9 mouse cellular contexts compared by ENCODE assay signal in the genomic region with DNA sequence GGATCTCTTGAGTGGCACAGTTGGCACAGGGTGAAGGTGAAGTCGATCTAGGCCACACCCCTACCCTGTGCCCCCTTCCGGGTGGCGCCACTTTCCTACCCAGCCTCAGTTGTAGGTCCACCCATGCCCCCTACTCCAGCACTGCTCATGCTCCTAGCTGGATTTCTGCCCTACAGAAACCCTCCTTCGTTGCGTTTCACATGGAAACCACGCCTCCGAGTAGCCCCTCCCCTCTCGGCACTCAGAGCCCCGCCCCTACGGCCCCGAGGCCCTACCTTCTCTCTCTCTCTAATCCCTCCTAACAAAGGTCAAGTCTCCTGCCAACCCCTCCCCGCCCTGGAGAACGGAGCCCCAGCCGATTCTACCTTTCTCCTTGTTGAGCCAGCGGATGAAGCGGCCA. TPM values are rescaled to one million over a fixed set of nuclear protein-coding genes. Genes with fewer than 3 reads are reported as not detected.
DNase-seq lines count a peak whose midpoint lies in the region; ATAC-seq lines count a peak whose summit lies in the region.
"Had no signal": no experiment of that assay in that cellular context is flagged by ENCODE, and none has a peak within 500 bp of the region (broad histone marks: within the 10 kb centered on the region; RNA-seq: fewer than 3 reads in every experiment).

No protein-coding gene starts in this region.

- H3K27ac ChIP-seq in neural tube, embryonic 11.5 days (ENCODE audit: low read depth, low read length): no peak overlapping the region
- H3K27ac ChIP-seq in limb, embryonic 10.5 days: peak overlapping the region; percentile 69
- no peak overlapping the region for H3K27ac ChIP-seq in midbrain, embryonic 11.5 days (ENCODE audit: low read depth, low read length)

- H3K9ac ChIP-seq in neural tube, embryonic 11.5 days (ENCODE audit: low read length): peak overlapping the region; percentile 28
- H3K9ac ChIP-seq in midbrain, embryonic 11.5 days (ENCODE audit: low read length): peak overlapping the region; percentile 34; the same call in 1 of the 2 replicates

- no peaks in the 10 kb centered on the region for H3K9me3 ChIP-seq in neural tube, embryonic 11.5 days (ENCODE audit: control insufficient read depth, low read length)
- H3K9me3 ChIP-seq in limb, embryonic 10.5 days (replicated peaks): no peaks in the 10 kb centered on the region
- no peaks in the 10 kb centered on the region for H3K9me3 ChIP-seq in midbrain, embryonic 11.5 days (ENCODE audit: control insufficient read depth, low read length)

- DNase-seq in neural tube, embryonic 11.5 days (ENCODE audit: low spot score): peak; percentile 57
- no peak for DNase-seq in neural tube, embryonic 10.5 days (ENCODE audit: extremely low spot score, low spot score)
- DNase-seq in forelimb bud, embryonic 11.5 days (ENCODE audit: low read depth, low spot score): peak; percentile 37
- peak; percentile 69 for DNase-seq in limb, embryonic 10.5 days (ENCODE audit: low spot score)
- peak; percentile 95 for DNase-seq in midbrain, embryonic 11.5 days (ENCODE audit: low spot score, missing footprints)
- no peak for DNase-seq in left cerebral cortex, adult 18-20 months (ENCODE audit: low spot score in 2 of 2)
- DNase-seq in Muller cell, postnatal 12 days (ENCODE audit: inconsistent ontology term): no peak

- no peaks in the 10 kb centered on the region for H3K4me1 ChIP-seq in neural tube, embryonic 11.5 days (ENCODE audit: control insufficient read depth, insufficient read depth, low read length)
- H3K4me1 ChIP-seq in limb, embryonic 10.5 days: peaks cover 24% of the 10 kb centered on the region
- H3K4me1 ChIP-seq in midbrain, embryonic 11.5 days (ENCODE audit: control insufficient read depth, insufficient read depth, low read length): peaks cover 7% of the 10 kb centered on the region; the same call in 1 of the 2 replicates

- H3K36me3 ChIP-seq in neural tube, embryonic 11.5 days (ENCODE audit: control insufficient read depth, insufficient read depth, low read length): no peaks in the 10 kb centered on the region
- no peaks in the 10 kb centered on the region for H3K36me3 ChIP-seq in limb, embryonic 10.5 days
- no peaks in the 10 kb centered on the region for H3K36me3 ChIP-seq in midbrain, embryonic 11.5 days (ENCODE audit: control insufficient read depth, insufficient read depth, low read length)

- H3K27me3 ChIP-seq in neural tube, embryonic 11.5 days (ENCODE audit: control insufficient read depth, insufficient read depth, low read length): no peaks in the 10 kb centered on the region
- peaks cover 40% of the 10 kb centered on the region for H3K27me3 ChIP-seq in limb, embryonic 10.5 days (ENCODE audit: low read depth, poor library complexity, severe bottlenecking)
- H3K27me3 ChIP-seq in midbrain, embryonic 11.5 days (ENCODE audit: control insufficient read depth, insufficient read depth, low read length): no peaks in the 10 kb centered on the region

- 0 out of 2 replicates have a peak overlapping the region, but pooled peaks have one; percentile 12 for H3K4me3 ChIP-seq in neural tube, embryonic 11.5 days (ENCODE audit: low read depth, low read length)
- peak overlapping the region; percentile 48 for H3K4me3 ChIP-seq in limb, embryonic 10.5 days
- peak overlapping the region; percentile 24 for H3K4me3 ChIP-seq in midbrain, embryonic 11.5 days (ENCODE audit: low read depth, low read length)

- peak overlapping the region; percentile 43 for H3K4me2 ChIP-seq in neural tube, embryonic 11.5 days (ENCODE audit: low read depth)
- peak overlapping the region; percentile 48 for H3K4me2 ChIP-seq in midbrain, embryonic 11.5 days

- 5% methylated on average over 16 of the region's 16 CpGs for WGBS in neural tube, embryonic 11.5 days
- WGBS in limb, embryonic 10.5 days: 3% methylated on average over 16 of the region's 16 CpGs
- 3% methylated on average over 16 of the region's 16 CpGs for WGBS in midbrain, embryonic 11.5 days

- ATAC-seq in neural tube, embryonic 11.5 days (ENCODE audit: insufficient read depth, low FRiP score, low TSS enrichment): no peak
- peak; percentile 73 for ATAC-seq in midbrain, embryonic 11.5 days (ENCODE audit: low FRiP score)
- no peak; the same call in 1 of the 2 replicates for ATAC-seq in erythroid progenitor cell, adult 5-6 weeks (replicated peaks; ENCODE audit: low FRiP score, poor library complexity, severe bottlenecking)

RNA-seq across cellular contexts. Expression of gene Spdef, which starts 12.0 kb away (rescaled TPM):
- polyA plus RNA-seq in neural tube, embryonic 11.5 days (2014; fragmentation: Nextera tagmentation; extraction: Ambion mirVana): not detected in 2 replicates
- 0.26 TPM in 1 of 2 replicates, not detected in the other for polyA plus RNA-seq in limb, embryonic 10.5 days (2016; fragmentation: Nextera tagmentation; extraction: Ambion mirVana)
- polyA plus RNA-seq in midbrain, embryonic 11.5 days (2014; fragmentation: Nextera tagmentation; extraction: Ambion mirVana): 0.25 TPM in 1 of 2 replicates, not detected in the other
- under 1 TPM; 0.23 to 0.49 TPM for total RNA-seq in left cerebral cortex, adult 18-20 months (2021)
- not detected in 2 replicates for total RNA-seq in erythroid progenitor cell, adult 5-6 weeks (2015; ENCODE audit: low replicate concordance)
- not detected in 2 replicates for total RNA-seq in erythroid progenitor cell, adult 5-6 weeks (2017; ENCODE audit: low replicate concordance)
- total RNA-seq: neutrophil, adult 5-6 weeks had no signal

Comparison
In these comparisons a context has a peak if more than half of its experiments do, and no peak if none do; other contexts are left out.
1. DNase-seq: peak in neural tube, embryonic 11.5 days (single experiment), forelimb bud, embryonic 11.5 days (single experiment), limb, embryonic 10.5 days (single experiment) and midbrain, embryonic 11.5 days (single experiment); none in neural tube, embryonic 10.5 days (single experiment), left cerebral cortex, adult 18-20 months (0 of 2) and Muller cell, postnatal 12 days (single experiment).
2. Peak in every context shown above with its lines, with median percentiles within 50 percentile points of each other: H3K4me3 ChIP-seq.